Mouse (Mus musculus) urinary bladder, adult 18-20 months (tissue): ENCODE results near the gene Rps27a.
"Not testable (repeated sequence)": the region's sequence is repeated elsewhere in the genome, so short reads cannot be mapped to it uniquely, and the experiment has no call there.

Source experiments
- DNase-seq, 2 experiments: peaks; one replicate each; pipeline ENCODE4 v3.0.0; 2022; ENCODE audit warnings: low spot score in 2 of 2, mixed read lengths in 2 of 2

The Rps27a gene

DNA sequence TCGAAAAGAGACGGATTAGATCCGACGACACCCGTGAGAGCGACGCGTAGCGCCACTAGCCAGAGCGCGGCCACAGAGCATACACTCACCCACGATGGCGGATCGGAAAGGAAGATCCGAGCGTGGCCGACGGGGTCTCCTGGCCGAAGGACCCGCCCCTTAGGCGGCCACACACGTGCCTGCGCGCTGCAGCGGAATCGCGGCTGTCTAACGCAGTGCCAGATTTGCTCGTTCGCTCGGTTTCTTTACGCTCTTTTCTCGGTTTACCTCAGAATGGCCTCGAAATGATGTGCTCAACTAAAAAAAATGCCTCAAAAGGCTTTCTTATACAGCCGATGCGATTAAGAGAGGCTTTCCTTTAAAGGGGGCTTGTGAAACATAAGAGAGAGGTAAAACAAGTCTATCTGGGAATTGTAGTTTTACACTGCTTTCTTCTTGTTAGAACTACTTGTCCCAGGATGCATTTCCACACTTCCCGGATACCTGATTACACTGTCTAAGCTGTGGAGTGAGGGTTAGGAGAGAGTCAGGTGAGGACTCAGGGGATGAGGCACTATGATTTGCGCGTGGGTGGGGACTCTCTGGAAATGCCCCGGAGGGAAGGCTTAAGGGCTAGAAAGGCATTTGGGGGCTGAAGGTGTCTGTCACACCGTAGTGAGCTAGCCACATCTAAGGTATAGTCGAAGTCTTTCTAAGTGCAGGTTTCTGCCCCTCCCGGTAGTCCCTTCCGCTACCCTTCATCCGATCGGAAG, at the start of gene Rps27a, which contains the start of gene Clhc1:
Rps27a (minus strand) TSS at position 358 of the 752 bp plus-strand sequence.
Clhc1 (plus strand) TSS at position 199 of the 752 bp plus-strand sequence.
- peak; percentile 87 to 94 for DNase-seq

DNA sequence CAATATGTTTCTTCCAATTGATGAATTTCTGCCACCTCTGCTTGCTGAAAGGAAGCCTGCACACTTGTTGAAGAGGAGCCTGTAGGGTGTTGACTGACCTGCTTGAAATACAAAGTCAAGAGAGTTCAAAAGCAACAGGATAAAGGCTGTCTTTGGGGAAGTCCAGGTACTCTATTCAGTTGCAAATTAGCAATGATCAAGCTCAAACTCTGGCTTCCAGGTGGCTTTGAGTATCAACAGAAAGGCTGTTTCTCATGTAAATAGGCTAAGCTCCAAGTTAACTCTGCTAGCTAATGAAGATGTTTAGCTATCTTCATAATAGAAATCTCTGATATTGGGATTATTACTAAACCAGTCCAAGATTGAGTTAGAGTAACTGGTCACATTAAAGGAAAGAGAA, 49.2 kb upstream of the Rps27a start:
- no peak for DNase-seq

DNA sequence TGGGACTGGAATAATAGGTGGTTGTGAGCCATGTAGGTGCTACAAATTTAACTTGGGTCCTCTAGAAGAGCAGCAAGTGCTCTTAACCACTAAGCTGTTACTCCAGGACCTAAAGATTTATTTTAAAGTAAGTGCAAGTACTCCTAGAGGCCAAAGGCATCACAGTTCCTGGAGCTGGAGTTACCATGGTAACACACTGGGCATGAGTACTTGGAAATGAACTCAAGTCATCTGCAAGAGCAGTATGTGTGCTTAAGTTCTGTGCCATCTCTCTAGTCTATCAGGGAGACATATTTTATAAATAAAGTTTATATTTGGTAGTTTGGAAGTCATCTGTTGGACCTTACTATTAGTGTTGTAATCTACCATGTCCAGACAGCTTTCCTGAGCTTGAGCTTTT, 47.3 kb upstream of the Rps27a start:
- DNase-seq, result no peak

GRCm38 (mm10) chr11:29579610-29580009, 31.7 kb upstream of the Rps27a start:
- DNase-seq, result no peak

GRCm38 (mm10) chr11:29572656-29573055, 24.7 kb upstream of the Rps27a start:
- no peak for DNase-seq

- DNase-seq, result no peak
These were observed 23.6 kb upstream of the Rps27a start for GRCm38 (mm10) chr11:29571536-29571935.

DNA sequence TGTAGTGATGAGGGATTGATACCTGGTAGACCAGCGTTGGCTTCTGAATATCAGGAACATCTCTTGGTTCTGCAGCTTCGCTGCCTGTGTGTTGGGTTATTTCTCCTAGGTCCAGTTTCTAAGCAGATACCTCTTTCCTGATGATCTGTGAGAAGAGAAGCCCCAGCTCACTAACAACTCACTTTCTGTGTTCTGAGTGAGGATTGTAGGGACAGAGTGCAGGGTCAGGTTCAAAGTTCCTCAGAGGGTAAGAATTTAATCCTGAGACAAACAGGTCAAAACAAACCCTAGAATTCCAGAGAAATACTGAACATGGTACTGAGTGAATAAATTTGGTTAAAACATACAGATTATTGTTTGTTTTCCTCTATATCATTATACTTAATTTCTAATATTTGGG, 15.5 kb upstream of the Rps27a start:
- DNase-seq, result no peak

GRCm38 (mm10) chr11:29560990-29561389, 13.1 kb upstream of the Rps27a start:
- no peak for DNase-seq

GRCm38 (mm10) chr11:29560452-29560851, 12.5 kb upstream of the Rps27a start:
- no peak for DNase-seq

GRCm38 (mm10) chr11:29549425-29549778, 1.5 kb upstream of the Rps27a start:
- DNase-seq, result no peak

DNA sequence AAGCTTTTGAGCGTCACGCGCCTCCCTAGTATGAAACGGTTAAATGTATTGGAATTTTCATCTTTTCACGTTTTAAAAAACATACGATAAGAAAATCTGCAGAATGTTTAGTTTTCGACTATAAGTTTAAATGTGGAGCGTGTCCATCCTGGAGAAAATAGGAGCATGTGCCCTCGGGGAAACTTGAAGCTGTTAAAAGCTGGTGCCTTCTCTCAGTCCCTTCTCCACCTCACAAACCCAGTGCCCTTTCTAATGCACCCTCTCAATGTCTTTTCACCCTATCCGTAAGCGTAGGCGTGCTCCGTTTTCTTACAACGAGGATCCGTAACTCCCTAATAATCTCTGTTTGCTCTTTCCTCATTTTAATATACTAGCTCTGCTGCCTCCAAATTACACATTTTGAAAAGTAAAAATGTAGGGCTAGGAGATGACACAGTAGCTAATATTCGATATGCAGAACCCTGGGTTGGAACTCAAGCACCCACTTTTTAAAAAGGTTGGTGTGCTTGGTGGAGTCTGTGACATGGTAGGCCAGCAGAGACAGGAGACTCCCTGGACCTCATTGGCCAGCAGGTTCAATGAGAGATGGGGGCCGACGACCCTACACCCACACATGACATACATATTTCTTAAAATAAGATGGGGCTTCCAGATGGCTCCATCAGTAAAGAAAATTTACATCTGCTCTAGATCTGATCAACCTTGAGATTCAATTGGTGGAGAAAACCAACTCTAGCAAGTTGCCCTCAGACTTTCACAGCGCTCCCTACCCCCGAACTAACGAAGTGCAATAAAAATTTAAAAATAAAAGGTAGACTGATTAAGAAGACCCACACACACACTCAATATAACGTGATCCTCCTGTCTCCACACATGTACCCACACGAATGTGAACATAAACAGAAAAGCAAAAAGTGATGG, 855 bp upstream of the Rps27a start:
- DNase-seq, result no peak

DNA sequence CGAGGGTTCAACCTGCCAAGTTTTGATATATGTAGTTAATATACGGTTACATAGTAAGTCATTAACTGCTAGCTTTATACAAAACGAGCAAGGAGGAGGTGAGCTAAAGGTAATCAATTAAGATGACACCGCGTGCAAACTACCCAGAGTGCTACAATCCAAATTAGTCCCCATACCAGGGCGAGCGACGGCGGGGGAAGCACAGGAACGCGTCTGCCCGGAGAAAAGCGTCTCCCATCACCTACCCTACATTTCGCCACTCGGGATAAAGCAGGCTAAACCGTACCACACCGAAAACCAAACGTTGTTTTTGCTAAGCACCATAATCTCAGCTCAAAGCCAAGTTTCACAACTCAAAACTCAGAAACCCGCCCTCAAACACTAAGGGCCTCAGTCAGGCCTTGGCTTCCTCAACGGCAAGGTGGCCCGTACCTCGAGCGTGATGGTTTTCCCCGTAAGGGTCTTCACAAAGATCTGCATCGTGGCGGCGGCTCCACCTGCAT, 609 bp downstream of the Rps27a start:
- no peak for DNase-seq

DNA sequence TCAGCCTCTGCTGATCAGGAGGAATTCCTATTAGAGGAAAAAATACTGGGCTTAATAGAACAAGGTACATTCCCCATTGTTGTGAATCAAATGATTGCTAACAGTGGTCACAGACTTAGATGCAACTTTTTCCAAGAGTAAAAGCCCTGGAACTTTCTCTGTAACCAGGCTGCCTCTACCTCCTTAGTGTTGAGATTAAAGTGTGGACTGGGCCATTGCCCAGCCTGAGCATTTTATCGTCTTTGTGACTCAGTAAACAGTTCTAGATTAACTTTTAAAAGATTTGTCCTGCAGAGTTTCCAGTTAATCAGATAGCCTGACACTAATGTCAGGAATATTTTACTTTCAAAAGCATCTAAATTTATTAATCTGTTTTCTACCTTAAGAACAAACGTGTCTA, 1.1 kb downstream of the Rps27a start:
- no peak for DNase-seq

- DNase-seq, result not testable (repeated sequence)
These were observed 1.6 kb downstream of the Rps27a start for GRCm38 (mm10) chr11:29546297-29546696.

DNA sequence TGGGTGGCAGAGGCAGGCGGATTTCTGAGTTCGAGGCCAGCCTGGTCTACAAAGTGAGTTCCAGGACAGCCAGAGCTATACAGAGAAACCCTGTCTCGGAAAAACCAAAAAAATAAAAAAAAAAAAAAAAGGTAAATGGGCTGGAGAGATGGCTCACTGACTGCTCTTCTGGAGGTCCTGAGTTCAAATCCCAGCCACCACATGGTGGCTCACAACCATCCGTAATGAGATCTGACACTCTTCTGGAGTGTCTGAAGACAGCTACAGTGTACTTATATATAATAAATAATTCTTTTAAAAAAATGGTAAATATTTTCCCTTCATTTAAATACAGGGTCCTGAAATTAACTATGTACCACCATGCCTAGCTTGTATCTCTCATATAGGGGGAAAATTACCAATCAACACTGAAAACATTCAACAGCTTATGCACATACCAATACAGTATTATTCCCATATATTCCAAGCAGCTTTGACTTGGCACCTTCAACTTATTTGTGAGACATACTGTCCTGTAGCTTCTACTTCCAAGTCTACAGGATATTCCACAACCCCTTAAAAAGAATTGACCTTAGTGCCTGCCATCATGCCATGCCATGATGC, 2.7 kb downstream of the Rps27a start:
- DNase-seq, result not testable (repeated sequence)

GRCm38 (mm10) chr11:29544225-29544945, 3.5 kb downstream of the Rps27a start:
- no peak for DNase-seq

GRCm38 (mm10) chr11:29538201-29538600, 9.7 kb downstream of the Rps27a start:
- DNase-seq, result no peak

DNA sequence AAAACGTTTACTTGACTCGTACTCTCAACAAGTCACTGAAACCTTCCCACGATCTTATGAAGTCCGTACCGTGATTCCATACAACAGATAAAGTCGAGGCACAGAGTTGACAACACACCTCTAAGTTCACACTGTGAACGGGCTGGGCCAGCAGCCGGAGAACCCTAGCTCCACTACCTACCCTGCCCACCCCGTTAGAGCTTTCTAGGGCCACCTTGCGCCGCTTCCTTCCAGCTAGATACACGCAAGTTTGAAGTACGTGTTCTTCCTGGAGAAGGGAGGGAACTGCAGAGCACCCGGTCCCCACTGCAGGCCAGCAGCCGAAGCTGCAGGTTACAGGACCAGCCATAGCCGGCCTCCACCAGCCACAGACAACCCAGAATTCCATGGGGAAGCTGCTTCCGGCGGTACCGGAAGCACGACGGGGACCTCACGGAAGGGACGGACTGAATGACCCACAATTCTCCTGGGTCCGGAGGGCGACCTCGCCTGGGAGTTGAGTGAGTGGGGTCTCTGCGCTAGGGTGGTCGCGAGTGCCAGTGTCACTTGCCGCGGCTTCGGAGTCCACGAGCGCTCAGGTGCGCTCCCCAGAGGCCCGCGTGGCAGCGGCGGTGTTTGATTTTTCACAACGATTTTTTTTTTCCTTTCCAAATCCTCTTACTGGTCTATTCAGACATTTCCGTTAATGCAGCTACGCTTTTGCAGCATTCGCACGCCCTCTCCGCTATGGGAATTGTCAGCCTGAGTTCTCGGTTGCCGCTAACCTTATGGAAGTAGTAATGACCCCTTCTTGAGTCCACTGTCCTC, 21.7 kb downstream of the Rps27a start, which contains the start of gene Mtif2:
Mtif2 (plus strand) TSS at position 421 of the 807 bp plus-strand sequence.
- DNase-seq, result peak; percentile 62 to 77

DNA sequence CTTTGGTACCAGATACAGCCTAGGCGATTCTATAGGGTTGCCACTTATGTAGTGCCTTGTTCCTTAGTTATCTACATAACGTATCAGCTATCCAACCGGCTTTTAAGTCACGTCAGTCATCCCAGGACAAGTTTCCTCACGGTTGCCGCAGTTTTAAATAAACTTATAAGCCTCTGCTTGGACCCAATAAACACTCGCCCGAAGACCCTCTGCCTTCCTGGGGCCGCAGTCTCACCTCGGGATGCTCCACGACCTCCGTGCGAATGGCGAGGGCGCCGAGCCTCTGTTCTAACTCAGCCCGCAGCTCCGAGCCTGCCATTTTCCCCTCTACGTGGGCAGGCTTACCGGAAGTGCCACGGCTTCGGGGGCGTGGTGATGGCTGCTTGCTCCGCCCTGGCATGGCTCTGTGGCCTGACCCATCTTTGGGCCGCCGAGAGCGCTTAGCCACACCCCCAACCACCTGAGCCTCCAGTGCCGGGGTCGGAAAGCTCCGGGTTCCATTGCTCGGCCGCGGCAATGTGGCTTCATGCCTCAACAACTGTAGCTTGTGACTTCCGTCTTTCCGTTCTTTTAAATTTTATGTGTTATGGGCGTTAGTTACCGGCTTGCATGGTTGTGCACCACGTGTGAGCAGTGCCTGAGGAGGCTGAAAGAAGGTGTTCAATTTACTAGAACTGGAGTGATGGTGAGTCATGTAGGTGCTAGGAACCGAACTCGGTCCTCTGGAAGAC, 33.1 kb downstream of the Rps27a start, which contains the start of gene Prorsd1:
Prorsd1 (minus strand) TSS at position 352 of the 731 bp plus-strand sequence.
- DNase-seq, result peak; percentile 80 to 86

DNA sequence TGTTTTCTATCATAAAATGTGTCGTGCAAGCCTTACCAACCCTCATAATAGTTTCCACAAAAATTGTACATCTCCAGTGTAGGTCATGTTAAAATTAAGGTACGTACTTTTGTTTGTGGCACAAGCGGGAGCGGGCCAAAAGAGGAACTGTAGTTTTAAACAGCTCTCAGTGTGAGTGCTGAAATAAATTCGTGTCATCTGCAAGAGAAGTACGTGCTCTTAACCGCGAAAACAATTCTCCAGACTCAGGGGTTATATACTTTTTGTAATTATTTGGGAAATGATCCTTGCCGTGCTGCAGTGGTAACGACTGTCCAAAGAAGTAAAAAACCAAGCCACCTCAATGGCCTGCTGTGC, 33.6 kb downstream of the Rps27a start:
- no peak for DNase-seq
